11 mouse cellular contexts compared by ENCODE assay signal in genomic region chr3:132747766-132748165, GRCm38 (mm10).
A peak's percentile ranks its signal among the peaks of the same experiment; 100 is the strongest.
DNase-seq lines count a peak whose midpoint lies in the region; ATAC-seq and TF ChIP-seq lines count a peak whose summit lies in the region.
"Had no signal": no experiment of that assay in that cellular context is flagged by ENCODE, and none has a peak within 500 bp of the region (broad histone marks: within the 10 kb centered on the region; RNA-seq: fewer than 3 reads in every experiment).

No protein-coding gene starts in this region.

- peak overlapping the region; percentile 38 for H3K4me2 ChIP-seq in heart, embryonic 11.5 days
- no peak overlapping the region for H3K4me2 ChIP-seq in liver, postnatal 0 days (ENCODE audit: low read depth, low read length)
- no peak overlapping the region for H3K4me2 ChIP-seq in liver, embryonic 14.5 days (ENCODE audit: low read depth)
- H3K4me2 ChIP-seq: embryonic facial prominence, embryonic 15.5 days; lung, embryonic 15.5 days; midbrain, embryonic 13.5 days had no signal

- no peak overlapping the region; the same call in 1 of the 2 replicates for H3K9ac ChIP-seq in heart, embryonic 11.5 days (ENCODE audit: low read depth, low read length)
- no peak overlapping the region for H3K9ac ChIP-seq in heart, adult 2 months (ENCODE audit: low read depth, low read length)
- no peak overlapping the region for H3K9ac ChIP-seq in liver, postnatal 0 days (replicated peaks)
- H3K9ac ChIP-seq in liver, embryonic 14.5 days (replicated peaks) = no peak overlapping the region
- H3K9ac ChIP-seq: embryonic facial prominence, embryonic 15.5 days; lung, embryonic 15.5 days; midbrain, embryonic 13.5 days had no signal

- no peak for TF ChIP-seq EP300 in heart, adult 2 months (IDR thresholded peaks at IDR 0.05; ENCODE audit: insufficient read depth, low read depth, low read length)
- TF ChIP-seq EP300 in liver, postnatal 0 days (IDR thresholded peaks at IDR 0.05; ENCODE audit: low read depth) = no peak
- TF ChIP-seq EP300 in liver, embryonic 14.5 days (IDR thresholded peaks at IDR 0.05; ENCODE audit: low read depth) = no peak

- no peaks in the 10 kb centered on the region for H3K9me3 ChIP-seq in heart, embryonic 11.5 days (replicated peaks; ENCODE audit: control insufficient read depth, low read length)
- no peaks in the 10 kb centered on the region for H3K9me3 ChIP-seq in liver, postnatal 0 days (ENCODE audit: low read length)
- no peaks in the 10 kb centered on the region for H3K9me3 ChIP-seq in liver, embryonic 14.5 days (ENCODE audit: control insufficient read depth, low read length)
- H3K9me3 ChIP-seq: embryonic facial prominence, embryonic 15.5 days; lung, embryonic 15.5 days; midbrain, embryonic 13.5 days had no signal

- WGBS in heart, embryonic 11.5 days (ENCODE audit: insufficient replicate concordance) = 13% methylated on average over 14 of the region's 14 CpGs
- 33% methylated on average over 14 of the region's 14 CpGs for WGBS in heart, adult 2 months
- 46% methylated on average over 14 of the region's 14 CpGs for WGBS in liver, postnatal 0 days (ENCODE audit: insufficient replicate concordance)
- WGBS in liver, embryonic 14.5 days (ENCODE audit: insufficient replicate concordance) = 16% methylated on average over 14 of the region's 14 CpGs

- TF ChIP-seq POLR2A in heart, adult 2 months (IDR thresholded peaks at IDR 0.05; ENCODE audit: insufficient read depth, low read depth, low read length) = no peak

- H3K27ac ChIP-seq in heart, embryonic 11.5 days (ENCODE audit: low read depth, low read length) = 0 out of 2 replicates have a peak overlapping the region, but pooled peaks have one; percentile 29
- no peak overlapping the region for H3K27ac ChIP-seq in heart, adult 2 months
- H3K27ac ChIP-seq in liver, postnatal 0 days (ENCODE audit: low read depth) = no peak overlapping the region
- no peak overlapping the region for H3K27ac ChIP-seq in liver, embryonic 14.5 days
- H3K27ac ChIP-seq: embryonic facial prominence, embryonic 15.5 days; lung, embryonic 15.5 days; midbrain, embryonic 13.5 days had no signal

- peaks cover 7% of the 10 kb centered on the region for H3K4me1 ChIP-seq in heart, embryonic 11.5 days (ENCODE audit: control insufficient read depth, insufficient read depth, low read length)
- peaks cover 2% of the 10 kb centered on the region; the same call in 1 of the 2 replicates for H3K4me1 ChIP-seq in heart, adult 2 months (ENCODE audit: control insufficient read depth, insufficient read depth, low read length)
- no peaks in the 10 kb centered on the region for H3K4me1 ChIP-seq in liver, postnatal 0 days (ENCODE audit: insufficient read depth)
- peaks cover 0 to 5% of the 10 kb centered on the region in 2 experiments; a peak in 1 of 4 replicates for H3K4me1 ChIP-seq in liver, embryonic 14.5 days (replicated peaks; ENCODE audit: control insufficient read depth in 2 of 2, insufficient read depth in 2 of 2, low read length in 1 of 2)
- H3K4me1 ChIP-seq: embryonic facial prominence, embryonic 15.5 days had no signal

- no peak overlapping the region for H3K4me3 ChIP-seq in heart, embryonic 11.5 days (ENCODE audit: low read depth, low read length)
- no peak overlapping the region for H3K4me3 ChIP-seq in heart, adult 2 months
- H3K4me3 ChIP-seq in liver, postnatal 0 days (ENCODE audit: low read depth, low read length) = no peak overlapping the region
- no peak overlapping the region for H3K4me3 ChIP-seq in liver, embryonic 14.5 days (ENCODE audit: insufficient read depth in 1 of 2, low read depth in 2 of 2, low read length in 2 of 2)
- H3K4me3 ChIP-seq: embryonic facial prominence, embryonic 15.5 days; lung, embryonic 15.5 days; midbrain, embryonic 13.5 days had no signal

- no peaks in the 10 kb centered on the region for H3K79me2 ChIP-seq in heart, adult 2 months (replicated peaks; ENCODE audit: control insufficient read depth, insufficient read depth, low read length)

- H3K36me3 ChIP-seq in heart, embryonic 11.5 days (ENCODE audit: control insufficient read depth, insufficient read depth, low read length) = no peaks in the 10 kb centered on the region
- H3K36me3 ChIP-seq in heart, adult 2 months (ENCODE audit: control insufficient read depth, insufficient read depth, low read length) = no peaks in the 10 kb centered on the region
- H3K36me3 ChIP-seq in liver, postnatal 0 days (replicated peaks; ENCODE audit: insufficient read depth, low read length) = peaks cover 4% of the 10 kb centered on the region
- H3K36me3 ChIP-seq in liver, embryonic 14.5 days (replicated peaks; ENCODE audit: control insufficient read depth, insufficient read depth, low read depth) = no peaks in the 10 kb centered on the region
- H3K36me3 ChIP-seq: lung, embryonic 15.5 days had no signal

- H3K27me3 ChIP-seq in heart, embryonic 11.5 days (ENCODE audit: control insufficient read depth, insufficient read depth, low read length) = no peaks in the 10 kb centered on the region
- H3K27me3 ChIP-seq in heart, adult 2 months (ENCODE audit: control insufficient read depth, insufficient read depth, low read length) = no peaks in the 10 kb centered on the region
- H3K27me3 ChIP-seq in liver, postnatal 0 days (ENCODE audit: insufficient read depth, low read length) = no peaks in the 10 kb centered on the region
- no peaks in the 10 kb centered on the region for H3K27me3 ChIP-seq in liver, embryonic 14.5 days (ENCODE audit: control insufficient read depth, insufficient read depth, low read length)
- H3K27me3 ChIP-seq: embryonic facial prominence, embryonic 15.5 days; lung, embryonic 15.5 days; midbrain, embryonic 13.5 days had no signal

- peak; percentile 62; the same call in 1 of the 2 replicates for ATAC-seq in heart, embryonic 11.5 days (replicated peaks; ENCODE audit: insufficient number of reproducible peaks, low FRiP score, low TSS enrichment)
- no peak for ATAC-seq in liver, postnatal 0 days
- peak; percentile 48; the same call in 1 of the 2 replicates for ATAC-seq in liver, embryonic 14.5 days (ENCODE audit: insufficient read depth)

- no peak for DNase-seq in heart, adult 2 months
- peak; percentile 6 for DNase-seq in liver
- DNase-seq in liver, postnatal 0 days = no peak
- DNase-seq in MEL-GATA-1-ER (ENCODE audit: extremely low read depth, low read depth) = peak; percentile 100
- DNase-seq in liver, embryonic 14.5 days (ENCODE audit: low read depth in 3 of 3, low spot score in 3 of 3) = peak in 1 of 3 experiments; percentile 6
- DNase-seq in spleen, adult 12 weeks (ENCODE audit: low spot score) = no peak
- no peak for DNase-seq in layer of hippocampus, postnatal 10 days (ENCODE audit: low spot score in 2 of 2)

- intact Hi-C loops in heart, adult 2 months (cut with DNase I) = loop anchor here (1.0 to 5.0 kb wide), 2 partner anchors 345 to 525 kb away; partner anchors contain the start of genes Gstcd and Ints12

- no peak for TF ChIP-seq CTCF in heart, adult 2 months (IDR thresholded peaks at IDR 0.05)
- TF ChIP-seq CTCF in liver, postnatal 0 days (IDR thresholded peaks at IDR 0.05; ENCODE audit: low read depth) = no peak
- no peak for TF ChIP-seq CTCF in liver, embryonic 14.5 days (IDR thresholded peaks at IDR 0.05; ENCODE audit: low read depth)

Comparison
In these comparisons a context has a peak if more than half of its experiments do, and no peak if none do; other contexts are left out.
1. DNase-seq: peak in liver (single experiment) and MEL-GATA-1-ER (single experiment); none in heart, adult 2 months (0 of 2), liver, postnatal 0 days (single experiment), spleen, adult 12 weeks (single experiment) and layer of hippocampus, postnatal 10 days (0 of 2).